Mouse (Mus musculus) C2C12 (cell line): ENCODE data around the gene Slc6a4.

Experiments used
- CTCF ChIP-seq: IDR thresholded peaks from one replicate; pipeline ENCODE4 v1.5.1; 2011; ENCODE audit not compliant: control insufficient read depth, insufficient read depth, insufficient read length
- MAX ChIP-seq: IDR thresholded peaks from one replicate; pipeline ENCODE4 v1.6.1; 2011; ENCODE audit warnings: mild to moderate bottlenecking, control low read depth
- MYOD1 ChIP-seq: IDR thresholded peaks from one replicate; pipeline ENCODE4 v1.6.1; 2011; ENCODE audit warnings: low read depth; ENCODE audit not compliant: control insufficient read depth, insufficient read length
- MYOG ChIP-seq: IDR thresholded peaks from one replicate; pipeline ENCODE4 v1.6.1; 2011; ENCODE audit not compliant: control insufficient read depth, insufficient read length; ENCODE audit errors: extremely low read depth
- USF1 ChIP-seq: IDR thresholded peaks from one replicate; pipeline ENCODE4 v1.6.1; 2011; ENCODE audit warnings: low read depth, mild to moderate bottlenecking, control low read depth, moderate library complexity

GRCm38 (mm10) chr11:77006616-77007015 lies 8.2 kb downstream of the Slc6a4 start:
- TF ChIP-seq MAX: no peak
- TF ChIP-seq MYOG: no peak
- TF ChIP-seq CTCF: no peak
- TF ChIP-seq MYOD1: no peak
- TF ChIP-seq USF1: no peak
